Mouse (Mus musculus): ENCODE data around the gene Gm10697. TPM values are rescaled to one million over a fixed set of nuclear protein-coding genes. Genes with fewer than 3 reads are reported as not detected.
"Not testable (repeated sequence)": the region's sequence is repeated elsewhere in the genome, so short reads cannot be mapped to it uniquely, and the experiment has no call there.

Gm10697 gene
- not detected for polyA plus RNA-seq (2017; shearing (Covaris generic))

DNA sequence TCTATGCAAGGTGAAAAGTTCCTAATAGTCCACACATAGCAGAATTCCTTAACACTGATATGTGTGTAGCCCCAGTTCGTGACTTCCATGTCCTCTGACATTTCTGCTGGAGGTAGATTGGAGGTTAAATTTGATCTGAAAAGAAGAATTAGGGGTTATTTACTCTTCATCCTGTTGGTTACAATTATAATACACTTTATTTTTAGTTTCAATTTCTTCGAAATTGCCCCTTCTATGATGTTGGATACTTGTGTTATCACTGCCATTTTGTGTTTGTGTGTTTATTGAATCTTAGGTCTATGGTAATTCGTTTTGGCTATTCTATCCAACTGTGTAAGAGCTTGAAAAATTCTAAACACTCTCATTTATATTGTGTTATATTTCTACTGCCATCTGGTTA is at the start of gene Gm10697:
TSS of gene Gm10697 (minus strand) at position 101 of the 400 bp plus-strand sequence.
- ATAC-seq, result not testable (repeated sequence)

DNA sequence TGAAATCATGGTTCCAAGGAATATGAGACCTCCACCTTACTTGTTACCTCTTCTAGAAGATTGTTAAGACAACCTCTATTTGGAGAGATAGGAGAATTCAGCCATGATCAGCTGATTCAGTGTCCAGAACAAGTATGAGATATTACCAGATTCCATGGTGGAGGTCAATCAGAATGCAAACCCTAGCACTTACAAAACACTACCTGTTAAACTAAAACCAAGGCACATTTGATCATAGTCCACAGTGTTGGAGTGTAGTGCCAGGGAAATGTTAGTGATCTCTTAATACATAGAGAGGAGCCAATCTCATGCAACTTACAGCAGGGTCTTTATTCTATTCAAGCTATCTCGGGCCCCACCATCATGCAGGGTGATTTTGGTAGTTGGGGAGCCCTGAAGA is 42.6 kb upstream of the Gm10697 start:
- ATAC-seq, result not testable (repeated sequence)

DNA sequence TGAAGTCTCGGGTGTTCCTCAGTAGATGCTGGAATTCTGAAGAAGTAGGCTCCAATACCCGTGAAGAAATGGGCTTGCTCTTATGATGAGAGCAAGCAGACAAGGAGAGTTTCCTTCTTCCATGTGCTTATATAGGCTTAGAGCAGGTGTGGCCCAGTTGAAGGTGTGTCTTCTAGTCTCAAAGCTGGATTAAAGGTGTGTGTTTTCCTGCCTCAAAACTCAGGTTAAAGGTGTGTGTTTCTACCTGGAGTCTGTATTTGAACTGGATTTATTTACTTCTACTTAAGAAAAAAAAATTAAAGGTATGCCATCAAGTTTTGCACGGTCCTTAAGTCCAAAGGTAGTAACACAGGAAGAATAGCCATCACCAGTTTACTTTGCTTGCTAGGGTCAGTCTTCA is 17.7 kb downstream of the Gm10697 start, which contains the start of gene Gm9125:
TSS of gene Gm9125 (minus strand) at position 101 of the 400 bp plus-strand sequence.
- not testable (repeated sequence) for ATAC-seq

DNA sequence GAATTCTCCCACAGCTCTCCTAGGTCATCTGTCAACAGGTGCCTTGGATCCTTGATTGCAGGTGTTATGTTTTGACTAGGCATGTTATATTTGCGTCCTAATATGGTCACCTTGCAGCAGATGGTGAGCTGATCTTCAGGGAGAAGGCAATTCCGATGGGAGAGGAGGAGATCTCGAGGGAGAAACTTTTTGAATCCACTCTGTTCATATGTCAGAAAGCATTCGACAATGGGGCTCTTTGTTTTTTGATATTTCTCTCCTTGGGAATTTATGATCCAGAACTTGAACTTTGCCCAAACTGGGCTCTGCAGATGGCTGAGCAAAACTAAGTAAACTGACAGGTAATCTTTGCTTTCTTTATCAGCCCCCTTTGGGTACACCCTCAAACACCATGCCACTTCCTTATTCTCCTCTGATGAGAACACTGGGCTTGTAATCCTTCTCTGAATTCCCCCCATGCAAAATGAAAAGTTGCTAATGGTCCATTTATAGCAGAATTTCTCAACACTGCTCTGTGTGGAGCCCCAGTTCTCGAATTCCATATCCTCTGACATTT is 22.8 kb downstream of the Gm10697 start:
- not testable (repeated sequence) for ATAC-seq

DNA sequence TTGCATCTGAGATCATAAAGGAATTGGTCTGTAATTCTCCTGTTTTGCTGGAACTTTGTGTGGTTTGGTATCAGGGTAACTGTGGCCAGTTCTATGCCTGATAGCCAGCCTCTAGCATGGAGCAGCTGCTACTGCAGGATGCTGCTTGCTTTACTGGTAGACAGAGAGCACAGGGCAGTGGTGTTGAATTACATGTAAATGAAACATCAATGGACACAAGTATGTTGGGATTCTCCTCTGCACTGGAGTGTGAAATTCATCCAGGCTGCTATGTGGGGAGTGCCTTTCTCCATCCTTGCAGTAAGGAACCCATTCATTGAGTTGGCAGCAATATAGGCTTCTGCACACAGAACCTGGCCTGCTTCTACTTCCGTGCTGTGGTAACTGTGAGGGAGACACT is 34.2 kb downstream of the Gm10697 start:
- ATAC-seq, result not testable (repeated sequence)

DNA sequence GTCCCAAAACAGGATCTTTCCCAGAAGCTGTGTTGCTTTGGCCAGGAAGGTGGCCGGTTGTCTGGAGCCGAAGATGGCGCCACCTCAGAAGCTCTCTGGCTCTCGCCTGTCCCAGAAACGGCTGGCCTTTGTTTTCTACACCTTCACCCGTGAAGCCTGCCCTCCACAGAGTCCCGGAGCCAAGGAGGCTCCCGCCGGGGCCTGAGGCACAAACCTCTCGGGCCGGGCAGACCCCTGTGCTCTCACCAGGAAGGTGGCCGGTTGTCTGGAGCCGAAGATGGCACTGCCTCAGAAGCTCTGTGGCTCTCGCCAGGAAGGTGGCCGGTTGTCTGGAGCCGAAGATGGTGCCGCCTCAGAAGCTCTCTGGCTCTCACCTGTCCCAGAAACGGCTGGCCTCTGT is 38.0 kb downstream of the Gm10697 start:
- ATAC-seq, result not testable (repeated sequence)

Other genes with a start within 250 kb of the Gm10697 start
- not detected for gene Tdpoz3, start 246.6 kb downstream of the Gm10697 start, polyA plus RNA-seq (2017; shearing (Covaris generic))
- not detected for gene Gm9117, start 129.1 kb downstream of the Gm10697 start, polyA plus RNA-seq (2017; shearing (Covaris generic))
- not detected for gene Tdpoz5, start 111.3 kb downstream of the Gm10697 start, polyA plus RNA-seq (2017; shearing (Covaris generic))
- not detected for gene Gm9125, start 17.8 kb downstream of the Gm10697 start, polyA plus RNA-seq (2017; shearing (Covaris generic))
- not detected for gene Gm10696, start 105.5 kb upstream of the Gm10697 start, polyA plus RNA-seq (2017; shearing (Covaris generic))
- gene Gm5286, start 124.1 kb upstream of the Gm10697 start, polyA plus RNA-seq (2017; shearing (Covaris generic)), result not detected
- not detected for gene Gm4778, start 191.4 kb upstream of the Gm10697 start, polyA plus RNA-seq (2017; shearing (Covaris generic))
- gene Them4, start 237.4 kb upstream of the Gm10697 start, polyA plus RNA-seq (2017; shearing (Covaris generic)), result 10 to 100 TPM in 1 of 2 experiments, 1 to 10 TPM in 1; 9.9 to 11.9 TPM

Measured in CD4-positive, CD25-positive, alpha-beta regulatory T cell, adult 4 months (primary cell).